Mouse (Mus musculus) mature B cell (primary cell): ENCODE results near the gene Wdr26.

Experiments used
- in situ Hi-C: fragments of 300-500 bp; cut with MboI; formaldehyde crosslinking; loops from 2 replicates; pipeline ENCODE4 v1.14.3; 2019

The Wdr26 gene

DNA sequence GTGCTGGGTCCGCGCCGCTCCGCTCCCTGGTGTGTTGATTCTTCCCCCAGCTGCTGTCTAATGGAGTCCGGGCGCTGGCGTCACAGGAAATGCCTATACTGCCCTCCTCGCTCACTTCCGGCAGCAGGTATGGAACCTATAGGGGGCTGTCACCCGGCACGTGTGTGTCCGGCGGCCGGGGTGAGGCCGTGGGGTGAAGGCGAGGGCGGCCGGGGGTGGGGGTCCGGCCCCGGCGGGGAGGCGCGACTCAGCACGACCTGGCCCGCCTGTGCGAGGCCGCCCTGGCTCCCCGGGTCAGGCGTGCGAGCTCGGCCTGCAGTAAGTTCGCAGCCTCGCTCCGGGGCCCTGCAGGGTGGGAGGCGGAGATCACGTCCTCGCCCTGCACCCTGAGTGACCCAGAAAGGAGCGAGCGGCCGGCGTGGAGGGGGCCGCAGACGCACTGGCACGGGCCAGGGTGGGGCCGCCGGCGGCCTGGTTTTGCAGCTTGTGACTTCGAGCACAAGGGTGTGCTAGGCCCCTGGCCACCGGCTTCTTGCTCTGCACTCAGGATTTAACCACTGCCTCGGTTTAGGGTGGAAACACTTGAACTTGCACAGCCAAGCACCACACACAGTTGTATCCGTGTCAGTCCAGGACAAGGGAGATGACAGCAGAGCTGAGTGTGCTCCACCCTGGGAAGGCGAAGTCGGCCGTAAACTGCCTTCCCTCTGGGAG, at the start of gene Wdr26:
TSS of gene Wdr26 (minus strand) at position 82 of the 714 bp plus-strand sequence.
- in situ Hi-C loops, result no loop called here

DNA sequence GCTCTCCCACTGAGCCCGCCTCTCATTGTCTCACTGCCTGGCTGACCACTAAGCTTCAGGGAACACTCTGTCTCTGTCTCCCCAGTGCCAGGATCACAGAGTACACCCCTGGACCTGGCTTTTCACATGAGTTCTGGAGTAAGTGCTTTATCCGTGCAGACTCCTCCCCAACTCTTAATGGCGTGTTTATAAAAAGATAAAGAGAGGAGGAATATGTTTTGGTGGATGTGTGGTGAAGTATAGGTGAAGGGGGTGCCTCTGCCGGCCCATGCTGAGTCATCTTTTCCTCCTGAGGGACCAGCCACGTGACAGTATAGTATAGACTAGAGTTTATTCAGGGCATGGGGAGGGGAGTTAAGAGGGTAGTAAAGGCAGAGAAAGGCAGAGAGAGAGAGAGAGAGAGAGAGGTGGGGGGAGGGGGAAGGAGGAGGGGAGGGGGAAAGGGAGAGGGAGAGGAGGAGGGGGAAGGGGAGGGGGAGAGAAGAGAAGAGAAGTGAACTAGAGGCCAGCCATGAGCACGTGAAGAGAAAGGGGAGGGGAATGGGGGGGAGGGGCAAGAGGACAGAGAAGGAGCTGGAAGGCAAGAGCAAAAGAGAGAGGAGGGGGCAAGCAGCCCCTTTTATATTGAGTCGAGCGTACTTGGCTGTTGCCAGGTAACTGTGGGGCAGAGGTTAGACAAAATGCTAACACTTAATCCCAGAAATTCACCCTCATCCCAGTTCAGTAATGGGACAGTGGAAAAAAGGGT, 49.3 kb upstream of the Wdr26 start:
- in situ Hi-C loops, result no loop called here

GRCm38 (mm10) chr1:181260422-181260821, 48.6 kb upstream of the Wdr26 start:
- in situ Hi-C loops, result no loop called here

GRCm38 (mm10) chr1:181259626-181260410, 48.0 kb upstream of the Wdr26 start:
- in situ Hi-C loops, result no loop called here

DNA sequence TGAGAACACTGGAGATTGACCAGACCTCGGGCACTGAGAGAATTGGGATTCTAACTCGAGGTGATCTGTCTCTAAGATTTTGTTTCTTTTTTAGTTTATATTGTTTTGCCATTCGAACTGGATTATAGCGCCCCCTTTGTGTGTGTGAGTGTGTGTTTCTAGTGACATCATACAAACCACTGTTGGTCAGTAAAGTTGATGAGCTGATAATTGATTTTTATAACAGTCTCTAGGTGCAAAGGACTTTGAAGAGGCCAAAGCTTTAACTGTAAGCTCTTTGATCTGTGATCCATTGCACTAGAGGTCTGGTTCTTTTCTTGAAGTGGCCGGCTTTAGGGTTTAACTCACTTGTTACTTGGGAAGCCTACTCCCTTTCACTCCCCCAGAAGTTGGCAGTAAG, 47.3 kb upstream of the Wdr26 start:
- in situ Hi-C loops, result no loop called here

- in situ Hi-C loops, result no loop called here
These were observed 46.8 kb upstream of the Wdr26 start for GRCm38 (mm10) chr1:181258616-181259015.

GRCm38 (mm10) chr1:181257585-181258555, 46.1 kb upstream of the Wdr26 start:
- in situ Hi-C loops, result no loop called here

DNA sequence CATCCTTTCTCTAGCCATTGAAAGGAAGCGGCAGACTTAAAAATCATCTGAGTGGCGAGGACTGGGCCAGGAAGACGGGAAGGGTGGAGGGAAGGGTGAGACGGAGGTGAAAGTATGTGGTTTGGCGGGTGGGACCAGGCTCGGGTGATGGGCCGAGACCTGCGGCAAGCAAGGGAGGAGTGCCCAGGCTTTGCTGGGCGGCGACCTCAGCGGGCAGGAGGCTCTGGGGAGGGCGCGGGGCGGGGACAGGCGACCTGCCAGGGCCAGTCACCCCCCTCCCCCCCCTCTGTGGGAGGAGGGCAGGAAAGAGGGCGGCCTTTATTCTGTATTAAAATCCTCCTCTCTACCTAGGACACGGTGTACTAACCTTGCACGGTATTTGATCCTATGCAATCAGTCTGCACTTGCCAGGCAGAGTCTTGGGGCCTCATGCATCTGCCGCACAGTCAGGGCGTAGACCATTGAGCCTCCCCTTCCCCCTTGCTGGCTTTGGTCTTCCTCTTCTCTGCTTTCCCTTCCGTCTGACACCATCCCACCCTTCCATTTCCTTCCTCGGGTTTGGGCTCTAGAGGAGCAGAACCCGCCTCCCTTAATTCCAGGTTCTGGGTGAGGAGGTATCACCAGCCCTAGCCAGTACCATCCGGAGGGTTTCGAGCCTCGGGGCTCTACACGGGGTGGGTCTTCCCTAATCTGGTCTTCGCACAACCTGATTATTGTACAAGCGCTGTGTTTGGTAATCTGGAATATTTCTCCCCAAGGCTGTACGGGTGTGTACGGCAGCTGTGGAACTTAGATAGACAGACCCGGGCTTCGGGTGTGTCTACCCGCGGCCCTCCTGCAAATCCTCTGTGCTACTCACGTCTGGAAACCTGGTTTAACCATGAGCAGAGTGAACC, 45.1 kb upstream of the Wdr26 start:
- in situ Hi-C loops, result no loop called here

DNA sequence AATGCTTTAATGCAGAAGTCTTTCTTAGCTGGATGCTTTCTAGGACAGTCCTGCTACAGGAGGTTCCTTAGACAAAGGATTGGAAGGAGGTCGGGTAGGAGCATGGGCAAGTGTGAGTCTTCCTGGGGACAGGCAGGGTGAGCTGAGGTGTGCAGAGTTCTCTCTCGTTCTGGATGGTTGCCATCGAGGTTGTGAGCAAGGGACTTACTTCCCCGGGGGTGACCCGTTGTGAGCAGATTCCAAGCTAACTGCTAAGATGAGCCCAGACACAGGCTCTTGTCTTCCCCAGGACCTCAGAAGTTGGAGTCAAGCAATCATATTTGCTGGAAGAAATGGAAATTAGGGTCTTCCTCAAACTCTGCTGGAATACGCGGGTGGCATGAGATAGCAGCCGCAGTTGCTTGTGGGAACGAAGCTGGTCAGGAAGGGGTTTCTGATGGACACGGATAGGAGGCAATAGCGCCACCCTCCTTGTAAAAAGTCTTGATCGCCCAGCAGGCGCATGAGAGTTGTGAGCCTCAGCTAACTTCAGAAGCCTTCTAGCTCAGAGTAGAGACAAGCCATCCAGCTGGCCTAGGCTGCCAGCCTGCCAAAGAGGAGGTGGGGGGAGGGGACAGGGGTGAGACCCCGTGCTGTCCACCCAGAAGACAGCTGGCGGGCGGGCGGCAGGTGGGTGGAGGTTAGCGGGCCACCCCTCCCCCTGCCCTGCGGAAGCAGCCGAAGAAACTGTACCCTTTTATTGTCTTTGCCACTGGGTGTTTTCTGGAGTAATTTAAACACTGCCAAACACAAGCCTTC, 44.3 kb upstream of the Wdr26 start:
- in situ Hi-C loops, result no loop called here

DNA sequence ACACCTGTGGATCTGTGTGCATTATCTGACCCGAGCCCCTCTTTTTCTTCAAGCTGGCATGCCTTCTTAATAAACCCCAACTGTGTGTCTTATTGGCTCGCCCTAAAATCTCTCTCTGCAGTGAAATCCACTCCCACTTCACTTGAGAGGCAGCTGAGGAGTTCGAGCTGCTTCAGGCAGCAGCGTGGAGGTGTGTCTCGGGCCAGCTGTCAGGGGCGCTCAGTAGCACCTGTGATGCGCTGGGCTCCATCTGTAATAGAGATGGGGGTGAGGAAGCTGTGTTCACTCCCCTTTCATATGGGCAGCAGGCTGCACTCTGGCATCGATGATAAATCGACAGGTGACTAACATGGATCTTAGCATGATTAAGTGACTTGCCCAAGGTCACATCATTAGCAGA, 43.6 kb upstream of the Wdr26 start:
- in situ Hi-C loops, result no loop called here

- in situ Hi-C loops, result no loop called here
These were observed 39.8 kb upstream of the Wdr26 start for GRCm38 (mm10) chr1:181251624-181252023.

- in situ Hi-C loops, result no loop called here
These were observed 39.2 kb upstream of the Wdr26 start for GRCm38 (mm10) chr1:181250961-181251360.

DNA sequence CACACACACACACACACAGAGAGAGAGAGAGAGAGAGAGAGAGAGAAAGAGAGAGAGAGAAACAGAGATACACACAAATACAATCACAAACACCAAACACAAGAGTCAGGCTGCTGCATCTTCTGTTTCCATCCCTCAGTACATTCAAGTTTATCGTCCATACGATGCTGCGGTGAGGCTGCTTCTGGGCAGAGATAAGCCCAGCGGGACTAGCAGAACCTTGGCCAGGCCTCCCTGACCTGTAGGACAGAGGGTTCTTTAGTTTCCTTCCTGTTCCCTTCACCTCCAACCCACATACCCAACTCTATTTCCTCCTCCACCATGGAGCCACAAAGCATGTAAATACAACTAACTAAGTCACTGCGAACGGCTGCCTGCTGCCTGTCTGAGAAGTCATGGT, 37.7 kb upstream of the Wdr26 start:
- in situ Hi-C loops, result no loop called here

- in situ Hi-C loops, result no loop called here
These were observed 35.4 kb upstream of the Wdr26 start for GRCm38 (mm10) chr1:181247175-181247574.

GRCm38 (mm10) chr1:181246487-181247138, 34.8 kb upstream of the Wdr26 start:
- in situ Hi-C loops, result no loop called here

- in situ Hi-C loops, result no loop called here
These were observed 34.0 kb upstream of the Wdr26 start for GRCm38 (mm10) chr1:181245554-181246486.

DNA sequence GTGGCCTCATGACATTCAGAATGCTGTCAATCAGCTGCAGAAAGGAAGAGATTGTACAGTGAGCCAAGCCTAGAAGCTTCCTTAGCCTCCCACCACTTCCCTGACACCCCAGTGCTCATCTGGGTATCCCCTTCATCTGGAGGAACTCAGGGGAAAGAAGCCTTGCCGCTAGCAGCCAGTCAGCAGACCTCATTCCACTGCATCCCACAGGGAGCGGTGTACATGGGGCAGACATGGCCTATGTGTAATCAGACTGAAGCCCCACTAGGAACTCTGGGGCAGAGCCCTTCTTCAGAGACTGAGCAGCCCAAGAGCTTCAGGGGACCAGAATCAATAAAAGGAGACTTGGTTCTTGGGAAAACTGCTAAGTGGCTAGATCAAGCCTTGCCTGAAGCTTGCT, 33.3 kb upstream of the Wdr26 start:
- in situ Hi-C loops, result no loop called here

- in situ Hi-C loops, result no loop called here
These were observed 29.4 kb upstream of the Wdr26 start for GRCm38 (mm10) chr1:181241185-181241584.
